Mouse (Mus musculus) bone marrow macrophage, adult 2 months (primary cell): ENCODE data around the gene Kansl2. TPM values are rescaled to one million over a fixed set of nuclear protein-coding genes. Genes with fewer than 3 reads are reported as not detected.
A peak's percentile ranks its signal among the peaks of the same experiment; 100 is the strongest.

ENCODE experiments used
- H3K27ac ChIP-seq: 2 replicates; pipeline ENCODE4 v1.5.1; 2012; ENCODE audit warnings: low read depth, low read length; ENCODE audit not compliant: insufficient read depth
- H3K4me1 ChIP-seq: 2 replicates; pipeline ENCODE4 v1.6.1; 2012; ENCODE audit warnings: low read length; ENCODE audit not compliant: control insufficient read depth, insufficient read depth
- H3K4me3 ChIP-seq: 2 replicates; pipeline ENCODE4 v1.5.1; 2012; ENCODE audit warnings: mild to moderate bottlenecking, low read length, moderate library complexity; ENCODE audit not compliant: insufficient read depth
- CTCF ChIP-seq: IDR thresholded peaks from 2 replicates; pipeline ENCODE4 v1.5.1; 2012; ENCODE audit warnings: low read depth, mild to moderate bottlenecking, low read length, moderate library complexity
- POLR2A ChIP-seq: IDR thresholded peaks from 2 replicates; pipeline ENCODE4 v1.6.1; 2012; ENCODE audit warnings: mild to moderate bottlenecking, low read depth, low read length, borderline replicate concordance
- polyA plus RNA-seq: library from polyadenylated mRNA; stranded (reverse); fragments of >200 nt; gene quantifications from 2 replicates; pipeline ENCODE4 v1.2.4, GENCODE M21; 2012; ENCODE audit not compliant: missing spikeins, insufficient read depth, insufficient read length

The Kansl2 gene
- polyA plus RNA-seq, 1 experiment = 62.4 TPM

DNA sequence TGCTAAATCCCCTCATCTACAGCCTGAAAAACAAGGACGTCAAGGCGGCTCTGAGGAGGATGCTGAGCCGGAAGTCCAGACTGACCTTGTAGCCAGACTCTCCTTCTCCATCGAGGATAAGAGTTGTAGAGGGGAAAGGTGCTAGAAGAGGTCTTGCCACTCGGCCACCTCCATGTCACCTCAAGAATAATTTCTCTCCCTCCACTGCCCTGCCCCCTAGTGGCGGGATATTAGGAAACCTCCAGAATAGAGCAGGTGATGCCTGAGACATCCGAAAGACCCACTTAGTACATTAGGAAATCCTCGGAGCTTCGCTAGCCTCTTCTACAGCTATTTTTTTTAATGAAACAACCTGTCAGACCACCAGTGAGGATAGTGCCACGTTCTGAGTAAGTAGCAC, 58.7 kb downstream of the Kansl2 start:
- Histone ChIP-seq H3K4me1 (no peaks in the 10 kb centered on the region), H3K4me3 (no peak overlapping the region), H3K27ac (no peak overlapping the region)
- TF ChIP-seq POLR2A (no peak), CTCF (peak; percentile 40; the same call in 1 of the 2 replicates)

DNA sequence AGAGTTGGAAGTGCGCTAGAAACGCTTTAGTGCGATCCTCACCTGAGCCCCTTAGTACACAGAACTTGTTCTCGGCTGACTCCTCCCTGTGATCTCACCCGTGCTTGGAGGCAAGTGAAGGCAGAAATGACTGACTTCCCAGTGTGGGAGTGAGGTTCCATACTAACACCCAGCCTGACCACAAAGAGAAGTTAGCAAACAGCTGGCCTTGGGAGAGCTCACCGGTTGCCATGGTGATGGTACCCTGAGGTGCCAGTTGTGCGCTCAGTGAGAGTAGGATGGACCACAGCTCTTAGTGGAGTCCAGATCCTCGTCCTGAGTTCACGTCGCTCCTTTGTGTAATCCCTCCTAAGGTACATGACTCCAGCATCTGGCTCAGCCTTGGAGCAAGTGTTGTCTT, 59.1 kb downstream of the Kansl2 start:
- H3K27ac ChIP-seq = no peak overlapping the region
- TF ChIP-seq POLR2A (no peak), CTCF (no peak)
- H3K4me3 ChIP-seq = no peak overlapping the region
- no peaks in the 10 kb centered on the region for H3K4me1 ChIP-seq

DNA sequence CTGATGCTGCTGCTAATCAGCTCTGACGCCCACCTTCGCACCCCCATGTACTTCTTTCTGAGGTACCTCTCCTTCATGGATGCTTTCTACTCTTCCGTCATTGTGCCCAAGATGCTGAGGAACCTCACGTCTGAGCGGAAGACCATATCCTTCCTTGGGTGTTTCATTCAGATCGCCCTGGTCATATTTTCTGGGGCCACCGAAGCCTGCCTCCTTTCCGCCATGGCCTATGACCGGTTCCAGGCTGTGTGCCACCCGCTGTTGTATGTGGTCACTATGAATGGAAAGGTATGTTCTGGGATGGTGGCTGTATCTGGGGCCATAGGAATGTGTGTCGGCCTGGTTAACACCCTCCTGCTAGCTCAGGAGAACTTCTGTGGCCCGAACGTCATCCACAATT, 62.5 kb downstream of the Kansl2 start:
- H3K4me3 ChIP-seq = no peak overlapping the region

DNA sequence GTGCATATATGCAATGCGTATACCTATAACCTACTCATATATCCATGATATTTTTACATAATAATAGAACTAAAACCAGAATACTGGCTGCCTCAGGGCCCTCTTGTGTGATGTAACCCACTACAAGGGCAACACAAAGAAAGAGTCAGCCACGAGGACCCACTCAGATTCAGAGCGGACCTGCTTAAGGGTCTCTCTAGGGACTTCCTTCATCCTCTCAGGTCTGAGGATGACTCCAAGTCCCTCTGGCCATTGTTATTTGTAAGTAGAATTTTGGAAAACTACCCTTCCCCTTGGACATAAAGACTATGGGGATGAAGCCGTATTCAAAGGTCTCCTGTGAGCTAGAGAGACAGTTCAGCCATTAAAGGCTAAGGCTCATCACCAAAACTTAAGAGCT, 64.5 kb downstream of the Kansl2 start, which contains the start of gene OR5BS1P:
Gene OR5BS1P (plus strand): TSS at position 301 of the 400 bp plus-strand sequence.
- Histone ChIP-seq H3K4me3 (no peak within 1 kb of the TSS), H3K27ac (no peak within 1 kb of the TSS), H3K4me1 (peaks cover 4% of the 10 kb centered on the region)
- no peak for TF ChIP-seq CTCF
- no peak for TF ChIP-seq POLR2A

More for the DNA sequence above, 62.5 kb downstream of the Kansl2 start:
- peaks cover 4% of the 10 kb centered on the region for H3K4me1 ChIP-seq
- no peak for TF ChIP-seq CTCF
- TF ChIP-seq POLR2A = no peak
- H3K27ac ChIP-seq = no peak overlapping the region

Other genes starting within 250 kb of the Kansl2 start
- not detected in 2 replicates for gene Zfp641, start 238.1 kb downstream of the Kansl2 start, polyA plus RNA-seq
- not detected in 2 replicates for gene Olfr285, start 216.9 kb downstream of the Kansl2 start, polyA plus RNA-seq
- gene Olfr284, start 193.3 kb downstream of the Kansl2 start, polyA plus RNA-seq = not detected in 2 replicates
- gene Olfr283, start 153.3 kb downstream of the Kansl2 start, polyA plus RNA-seq = not detected in 2 replicates
- gene Olfr282, start 103.0 kb downstream of the Kansl2 start, polyA plus RNA-seq = not detected in 2 replicates
- gene Olfr281, start 81.7 kb downstream of the Kansl2 start, polyA plus RNA-seq = not detected in 2 replicates
- gene OR5BS1P, start 64.4 kb downstream of the Kansl2 start, polyA plus RNA-seq = not detected in 2 replicates
- gene Lalba, start 51.5 kb downstream of the Kansl2 start, polyA plus RNA-seq = not detected in 2 replicates
- gene Olfr279, start 41.9 kb downstream of the Kansl2 start, polyA plus RNA-seq = not detected in 2 replicates
- gene Ccnt1, start 36.7 kb upstream of the Kansl2 start, polyA plus RNA-seq = 42.6 and 44.0 TPM in 2 replicates
- not detected in 2 replicates for gene 4930415O20Rik, start 36.7 kb upstream of the Kansl2 start, polyA plus RNA-seq
- gene Adcy6, start 75.8 kb upstream of the Kansl2 start, polyA plus RNA-seq = 0.35 and 0.72 TPM in 2 replicates
- gene Cacnb3, start 96.6 kb upstream of the Kansl2 start, polyA plus RNA-seq = 0.88 and 1.3 TPM in 2 replicates
- gene Ddx23, start 128.6 kb upstream of the Kansl2 start, polyA plus RNA-seq = 83.1 and 84.9 TPM in 2 replicates
- gene Rnd1, start 143.2 kb upstream of the Kansl2 start, polyA plus RNA-seq = 1.1 TPM in 2 replicates
- gene Ccdc65, start 173.9 kb upstream of the Kansl2 start, polyA plus RNA-seq = not detected in 2 replicates
- gene Fkbp11, start 193.9 kb upstream of the Kansl2 start, polyA plus RNA-seq = 0.93 TPM in 1 of 2 replicates, not detected in the other
- gene Arf3, start 228.9 kb upstream of the Kansl2 start, polyA plus RNA-seq = 93.8 and 103 TPM in 2 replicates
- gene Wnt10b, start 243.9 kb upstream of the Kansl2 start, polyA plus RNA-seq = not detected in 2 replicates